Mouse (Mus musculus) kidney, embryonic 15.5 days (tissue): Measurements from ENCODE around the gene Lamc2. TPM values are rescaled to one million over a fixed set of nuclear protein-coding genes. Genes with fewer than 3 reads are reported as not detected.

Source experiments
- ATAC-seq: fragments of 200-750 bp; cut with Nextera tagmentation; replicated peaks from 2 replicates; pipeline ENCODE4 v1.8.0; 2017; ENCODE audit warnings: moderate TSS enrichment; ENCODE audit not compliant: low FRiP score
- H3K27ac ChIP-seq: fragments of 300-500 bp; sonication (generic); 2 replicates; pipeline ENCODE4 v1.5.1; 2015; ENCODE audit warnings: mild to moderate bottlenecking, inconsistent platforms
- H3K27me3 ChIP-seq: fragments of 300-500 bp; sonication (generic); 2 replicates; pipeline ENCODE4 v1.6.1; 2015; ENCODE audit warnings: inconsistent platforms
- H3K36me3 ChIP-seq: fragments of 300-500 bp; sonication (generic); 2 replicates; pipeline ENCODE4 v1.6.1; 2015; ENCODE audit warnings: inconsistent platforms
- H3K4me1 ChIP-seq: fragments of 300-500 bp; sonication (generic); 2 replicates; pipeline ENCODE4 v1.6.1; 2015; ENCODE audit warnings: inconsistent platforms
- H3K4me2 ChIP-seq: fragments of 300-500 bp; sonication (generic); 2 replicates; pipeline ENCODE4 v1.6.1; 2015; ENCODE audit warnings: moderate library complexity, mild to moderate bottlenecking, inconsistent platforms
- H3K4me3 ChIP-seq: fragments of 300-500 bp; sonication (generic); replicated peaks from 2 replicates; pipeline ENCODE4 v1.5.1; 2015; ENCODE audit warnings: mild to moderate bottlenecking, inconsistent platforms
- H3K9ac ChIP-seq: fragments of 300-500 bp; sonication (generic); 2 replicates; pipeline ENCODE4 v1.6.1; 2015; ENCODE audit warnings: mild to moderate bottlenecking, inconsistent platforms
- H3K9me3 ChIP-seq: fragments of 300-500 bp; sonication (generic); replicated peaks from 2 replicates; pipeline ENCODE4 v1.6.1; 2016; ENCODE audit warnings: inconsistent platforms
- WGBS: fragments of 180-500 bp; shearing (Covaris S2); methylation state at CpG from one replicate; pipeline ENCODE4 v1.1.7; 2015; ENCODE audit warnings: mixed read lengths; 5-methylcytosine and 5-hydroxymethylcytosine counted together
- polyA plus RNA-seq: library from polyadenylated mRNA; unstranded; fragments of >200 nt; fragmentation: Nextera tagmentation; extraction: Ambion mirVana; gene quantifications from 2 replicates; pipeline ENCODE4 v1.2.1, GENCODE M21; 2015

Lamc2 gene
- 42.3 and 43.8 TPM in 2 replicates for polyA plus RNA-seq

GRCm38 (mm10) chr1:153185828-153186803 lies at the start of gene Lamc2:
Gene Lamc2 (minus strand): TSS chr1:153186447.
- peak; percentile 76 for ATAC-seq
- Histone ChIP-seq H3K27me3 (peaks cover 32% of the 10 kb centered on the region), H3K9me3 (no peaks in the 10 kb centered on the region), H3K4me1 (peaks cover 29% of the 10 kb centered on the region), H3K4me2 (peak within 1 kb of the TSS; percentile 87), H3K9ac (peak within 1 kb of the TSS; percentile 46), H3K36me3 (no peaks in the 10 kb centered on the region), H3K4me3 (peak within 1 kb of the TSS; percentile 47), H3K27ac (peak within 1 kb of the TSS; percentile 81)
- 4% methylated on average over 46 of the region's 46 CpGs for WGBS

GRCm38 (mm10) chr1:153235576-153235975 lies 49.3 kb upstream of the Lamc2 start:
- WGBS: 69% methylated on average over 4 of the region's 4 CpGs
- H3K4me3 ChIP-seq: no peak overlapping the region
- H3K4me2 ChIP-seq: no peak overlapping the region
- peak overlapping the region; percentile 42; the same call in 1 of the 2 replicates for H3K27ac ChIP-seq
- H3K27me3 ChIP-seq: no peaks in the 10 kb centered on the region
- H3K9me3 ChIP-seq: no peaks in the 10 kb centered on the region
- peaks cover 79% of the 10 kb centered on the region for H3K36me3 ChIP-seq
- H3K9ac ChIP-seq: no peak overlapping the region
- no peak for ATAC-seq
- H3K4me1 ChIP-seq: no peaks in the 10 kb centered on the region

GRCm38 (mm10) chr1:153231681-153232080 lies 45.4 kb upstream of the Lamc2 start:
- Histone ChIP-seq H3K27ac (no peak overlapping the region), H3K36me3 (peaks cover 88% of the 10 kb centered on the region), H3K9ac (no peak overlapping the region), H3K9me3 (no peaks in the 10 kb centered on the region), H3K27me3 (no peaks in the 10 kb centered on the region), H3K4me1 (no peaks in the 10 kb centered on the region), H3K4me2 (no peak overlapping the region), H3K4me3 (no peak overlapping the region)
- 82% methylated on average over 9 of the region's 9 CpGs for WGBS
- ATAC-seq: no peak

DNA sequence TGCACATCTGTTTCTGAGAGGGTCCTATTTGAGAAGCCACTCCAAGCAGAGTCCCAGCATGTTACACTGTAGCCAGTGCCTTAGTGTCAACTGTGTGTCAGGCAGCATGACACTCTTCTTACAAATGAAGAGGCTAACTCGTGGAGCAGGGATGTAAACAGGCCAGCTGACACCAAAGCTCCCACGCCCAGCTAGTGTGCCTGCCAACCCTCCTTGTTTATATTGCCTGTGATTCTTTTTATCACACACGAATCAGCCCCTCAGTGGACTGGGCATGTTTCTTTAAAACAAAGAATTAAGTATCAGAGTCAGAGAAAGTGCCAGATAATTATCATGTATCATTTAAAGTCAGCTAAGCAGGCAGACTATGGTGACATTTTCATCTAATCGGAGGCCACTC lies 41.7 kb upstream of the Lamc2 start:
- no peaks in the 10 kb centered on the region for H3K9me3 ChIP-seq

DNA sequence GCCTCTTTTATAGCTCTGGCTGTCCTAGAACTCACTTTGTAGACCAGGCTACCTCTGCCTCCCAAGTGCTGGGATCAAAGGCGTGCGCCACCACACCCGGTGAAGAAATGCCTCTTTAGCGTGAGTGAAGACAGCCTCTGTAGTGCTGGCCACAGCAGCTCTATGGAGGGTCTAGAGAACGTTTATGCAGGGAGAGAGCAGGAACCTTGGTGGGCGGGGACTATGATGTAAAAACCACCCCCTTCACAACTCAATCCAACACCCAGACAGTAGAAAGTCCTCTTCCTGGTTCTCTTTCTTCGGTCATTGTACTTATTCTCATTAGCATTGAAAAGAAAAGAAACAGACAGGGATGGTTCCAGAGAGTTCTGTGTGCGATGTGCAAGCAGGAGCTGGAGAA lies 40.8 kb upstream of the Lamc2 start:
- no peaks in the 10 kb centered on the region for H3K4me1 ChIP-seq
- no peak for ATAC-seq
- no peak overlapping the region for H3K9ac ChIP-seq
- no peak overlapping the region for H3K4me2 ChIP-seq
- no peaks in the 10 kb centered on the region for H3K9me3 ChIP-seq
- H3K27me3 ChIP-seq: no peaks in the 10 kb centered on the region
- H3K4me3 ChIP-seq: no peak overlapping the region
- H3K27ac ChIP-seq: no peak overlapping the region
- peaks cover 99% of the 10 kb centered on the region for H3K36me3 ChIP-seq
- 84% methylated on average over 8 of the region's 8 CpGs for WGBS

More for the DNA sequence above, 41.7 kb upstream of the Lamc2 start:
- ATAC-seq: no peak
- Histone ChIP-seq H3K4me3 (no peak overlapping the region), H3K9ac (no peak overlapping the region), H3K27ac (no peak overlapping the region), H3K36me3 (peaks cover 98% of the 10 kb centered on the region), H3K27me3 (no peaks in the 10 kb centered on the region), H3K4me1 (no peaks in the 10 kb centered on the region), H3K4me2 (no peak overlapping the region)
- 60% methylated on average over 4 of the region's 4 CpGs for WGBS

- no peaks in the 10 kb centered on the region for H3K4me1 ChIP-seq
- no peak for ATAC-seq
- peaks cover 99% of the 10 kb centered on the region for H3K36me3 ChIP-seq
- 89% methylated on average over 21 of the region's 21 CpGs for WGBS
- no peaks in the 10 kb centered on the region for H3K27me3 ChIP-seq
- no peaks in the 10 kb centered on the region for H3K9me3 ChIP-seq
- H3K4me2 ChIP-seq: no peak overlapping the region
- no peak overlapping the region for H3K27ac ChIP-seq
- H3K9ac ChIP-seq: no peak overlapping the region
- H3K4me3 ChIP-seq: no peak overlapping the region
Measured at GRCm38 (mm10) chr1:153225786-153226725, 39.8 kb upstream of the Lamc2 start.

- no peaks in the 10 kb centered on the region for H3K9me3 ChIP-seq
- ATAC-seq: no peak
- H3K27ac ChIP-seq: peak overlapping the region; percentile 18; the same call in 1 of the 2 replicates
- no peak overlapping the region for H3K9ac ChIP-seq
- no peak overlapping the region for H3K4me2 ChIP-seq
- no peaks in the 10 kb centered on the region for H3K27me3 ChIP-seq
- H3K4me3 ChIP-seq: no peak overlapping the region
- peaks cover 100% of the 10 kb centered on the region for H3K36me3 ChIP-seq
- 56% methylated on average over 5 of the region's 5 CpGs for WGBS
- no peaks in the 10 kb centered on the region for H3K4me1 ChIP-seq
Measured at GRCm38 (mm10) chr1:153224331-153224730, 38.1 kb upstream of the Lamc2 start.

GRCm38 (mm10) chr1:153219376-153219775 lies 33.1 kb upstream of the Lamc2 start:
- Histone ChIP-seq H3K27ac (no peak overlapping the region), H3K4me3 (no peak overlapping the region), H3K4me1 (no peaks in the 10 kb centered on the region), H3K27me3 (no peaks in the 10 kb centered on the region), H3K9ac (no peak overlapping the region), H3K36me3 (peaks cover 66% of the 10 kb centered on the region), H3K9me3 (no peaks in the 10 kb centered on the region), H3K4me2 (no peak overlapping the region)
- no peak; the same call in 1 of the 2 replicates for ATAC-seq
- 62% methylated on average over 9 of the region's 9 CpGs for WGBS

- H3K4me2 ChIP-seq: no peak overlapping the region
- no peak for ATAC-seq
- H3K27ac ChIP-seq: no peak overlapping the region
- no peaks in the 10 kb centered on the region for H3K27me3 ChIP-seq
- WGBS: 86% methylated on average over 4 of the region's 4 CpGs
- H3K9ac ChIP-seq: no peak overlapping the region
- H3K36me3 ChIP-seq: peaks cover 38% of the 10 kb centered on the region
- no peak overlapping the region for H3K4me3 ChIP-seq
- H3K4me1 ChIP-seq: no peaks in the 10 kb centered on the region
- H3K9me3 ChIP-seq: no peaks in the 10 kb centered on the region
Measured at GRCm38 (mm10) chr1:153216516-153216915, 30.3 kb upstream of the Lamc2 start.

- Histone ChIP-seq H3K9me3 (no peaks in the 10 kb centered on the region), H3K4me1 (no peaks in the 10 kb centered on the region), H3K4me3 (no peak overlapping the region), H3K9ac (no peak overlapping the region), H3K27me3 (no peaks in the 10 kb centered on the region), H3K27ac (no peak overlapping the region), H3K4me2 (no peak overlapping the region), H3K36me3 (peaks cover 29% of the 10 kb centered on the region)
- ATAC-seq: no peak
- 65% methylated on average over 5 of the region's 5 CpGs for WGBS
Measured at GRCm38 (mm10) chr1:153215676-153216075, 29.4 kb upstream of the Lamc2 start.

DNA sequence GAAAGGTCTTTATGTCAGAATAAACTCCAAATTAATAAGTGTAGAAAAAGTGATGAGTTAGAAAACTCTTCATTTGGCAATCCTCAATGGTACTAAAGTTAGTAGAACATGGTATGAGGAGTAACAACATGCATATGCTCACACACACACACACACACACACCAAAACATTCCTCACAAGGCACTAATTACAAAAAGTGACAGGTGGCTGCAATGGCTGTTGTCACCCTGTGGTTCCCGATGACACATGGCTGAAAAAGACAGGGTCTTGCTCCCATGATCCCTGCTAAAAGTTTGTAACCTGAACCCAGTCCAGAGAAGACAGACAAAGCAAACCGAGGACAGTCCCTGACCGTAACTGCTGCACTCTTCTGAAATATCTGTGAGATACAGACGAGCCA lies 24.7 kb upstream of the Lamc2 start:
- Histone ChIP-seq H3K4me1 (no peaks in the 10 kb centered on the region), H3K27ac (no peak overlapping the region), H3K27me3 (no peaks in the 10 kb centered on the region), H3K4me2 (no peak overlapping the region), H3K36me3 (no peaks in the 10 kb centered on the region), H3K4me3 (no peak overlapping the region), H3K9ac (no peak overlapping the region), H3K9me3 (no peaks in the 10 kb centered on the region)
- ATAC-seq: no peak
- WGBS: 28% methylated on average over 4 of the region's 4 CpGs

- WGBS: 90% methylated on average over 2 of the region's 2 CpGs
- no peaks in the 10 kb centered on the region for H3K27me3 ChIP-seq
- no peak overlapping the region for H3K27ac ChIP-seq
- H3K4me3 ChIP-seq: no peak overlapping the region
- no peaks in the 10 kb centered on the region for H3K36me3 ChIP-seq
- no peaks in the 10 kb centered on the region for H3K9me3 ChIP-seq
- H3K4me2 ChIP-seq: no peak overlapping the region
- no peak for ATAC-seq
- no peak overlapping the region for H3K9ac ChIP-seq
- no peaks in the 10 kb centered on the region for H3K4me1 ChIP-seq
Measured at GRCm38 (mm10) chr1:153210198-153210597, 24.0 kb upstream of the Lamc2 start.
